Mouse (Mus musculus): Measurements from ENCODE around the gene Zfp764. TPM values are rescaled to one million over a fixed set of nuclear protein-coding genes. Genes with fewer than 3 reads are reported as not detected.

The Zfp764 gene
- total and polyA plus RNA-seq, 3 experiments, result 0.57 to 4.9 (median 2.7) TPM

- no peak for ATAC-seq (ENCODE audit: extremely low read depth, insufficient number of reproducible peaks, low FRiP score, poor library complexity, severe bottlenecking)
- TF ChIP-seq GATA1 (IDR thresholded peaks at IDR 0.05; ENCODE audit: borderline replicate concordance, low read length) (no peak), CTCF (IDR thresholded peaks at IDR 0.05; ENCODE audit: low read depth, low read length) (peak; percentile 47; the same call in 1 of the 2 replicates)
- Histone ChIP-seq H3K27me3 (ENCODE audit: insufficient read depth, low read length) (peaks cover 13% of the 10 kb centered on the region), H3K4me3 (ENCODE audit: low read depth, low read length) (no peak overlapping the region), H3K9me3 (replicated peaks) (peaks cover 16% of the 10 kb centered on the region), H3K36me3 (replicated peaks) (peaks cover 13% of the 10 kb centered on the region), H3K4me1 (ENCODE audit: insufficient read depth, low read depth, low read length) (no peaks in the 10 kb centered on the region)
- no peak for DNase-seq (ENCODE audit: low spot score)
Measured at GRCm38 (mm10) chr7:127437724-127438123, 31.1 kb upstream of the Zfp764 start.

GRCm38 (mm10) chr7:127435206-127435605, 28.6 kb upstream of the Zfp764 start:
- Histone ChIP-seq H3K27me3 (ENCODE audit: insufficient read depth, low read length) (peaks cover 19% of the 10 kb centered on the region), H3K4me1 (ENCODE audit: insufficient read depth, low read depth, low read length) (no peaks in the 10 kb centered on the region), H3K36me3 (replicated peaks) (no peaks in the 10 kb centered on the region), H3K4me3 (ENCODE audit: low read depth, low read length) (no peak overlapping the region), H3K9me3 (replicated peaks) (peaks cover 16% of the 10 kb centered on the region)
- ATAC-seq (ENCODE audit: extremely low read depth, insufficient number of reproducible peaks, low FRiP score, poor library complexity, severe bottlenecking) (no peak), DNase-seq (ENCODE audit: low spot score) (no peak)
- no peak for TF ChIP-seq CTCF (IDR thresholded peaks at IDR 0.05; ENCODE audit: low read depth, low read length)
- no peak for TF ChIP-seq POLR2AphosphoS5 (IDR thresholded peaks at IDR 0.05; ENCODE audit: insufficient replicate concordance, low read depth, low read length)
- no peak for TF ChIP-seq GATA2 (IDR thresholded peaks at IDR 0.05; ENCODE audit: borderline replicate concordance, low read depth, low read length)
- no peak for TF ChIP-seq TAL1 (conservative IDR thresholded peaks at IDR 0.05; ENCODE audit: low read depth, low read length)
- no peak for TF ChIP-seq GATA1 (IDR thresholded peaks at IDR 0.05; ENCODE audit: borderline replicate concordance, low read length)

GRCm38 (mm10) chr7:127426354-127426753, 19.7 kb upstream of the Zfp764 start:
- Histone ChIP-seq H3K9me3 (replicated peaks) (peaks cover 4% of the 10 kb centered on the region; the same call in 1 of the 2 replicates), H3K4me1 (ENCODE audit: insufficient read depth, low read depth, low read length) (peaks cover 21% of the 10 kb centered on the region), H3K36me3 (replicated peaks) (no peaks in the 10 kb centered on the region), H3K27me3 (ENCODE audit: insufficient read depth, low read length) (peaks cover 18% of the 10 kb centered on the region), H3K4me3 (ENCODE audit: low read depth, low read length) (no peak overlapping the region)
- no peak; the same call in 1 of the 2 replicates for ATAC-seq (ENCODE audit: extremely low read depth, insufficient number of reproducible peaks, low FRiP score, poor library complexity, severe bottlenecking)
- DNase-seq (ENCODE audit: low spot score), result no peak
- no peak for TF ChIP-seq TAL1 (conservative IDR thresholded peaks at IDR 0.05; ENCODE audit: low read depth, low read length)
- TF ChIP-seq CTCF (IDR thresholded peaks at IDR 0.05; ENCODE audit: low read depth, low read length), result no peak
- TF ChIP-seq GATA1 (IDR thresholded peaks at IDR 0.05; ENCODE audit: borderline replicate concordance, low read length), result no peak
- TF ChIP-seq POLR2AphosphoS5 (IDR thresholded peaks at IDR 0.05; ENCODE audit: insufficient replicate concordance, low read depth, low read length), result no peak
- no peak for TF ChIP-seq GATA2 (IDR thresholded peaks at IDR 0.05; ENCODE audit: borderline replicate concordance, low read depth, low read length)

GRCm38 (mm10) chr7:127425911-127426310, 19.3 kb upstream of the Zfp764 start:
- no peak overlapping the region for H3K4me3 ChIP-seq (ENCODE audit: low read depth, low read length)
- no peak for ATAC-seq (ENCODE audit: extremely low read depth, insufficient number of reproducible peaks, low FRiP score, poor library complexity, severe bottlenecking)
- DNase-seq (ENCODE audit: low spot score), result no peak
- peaks cover 26% of the 10 kb centered on the region for H3K4me1 ChIP-seq (ENCODE audit: insufficient read depth, low read depth, low read length)
- H3K36me3 ChIP-seq (replicated peaks), result no peaks in the 10 kb centered on the region
- no peak for TF ChIP-seq CTCF (IDR thresholded peaks at IDR 0.05; ENCODE audit: low read depth, low read length)
- TF ChIP-seq TAL1 (conservative IDR thresholded peaks at IDR 0.05; ENCODE audit: low read depth, low read length), result no peak
- TF ChIP-seq POLR2AphosphoS5 (IDR thresholded peaks at IDR 0.05; ENCODE audit: insufficient replicate concordance, low read depth, low read length), result no peak
- TF ChIP-seq GATA2 (IDR thresholded peaks at IDR 0.05; ENCODE audit: borderline replicate concordance, low read depth, low read length), result no peak
- no peak for TF ChIP-seq GATA1 (IDR thresholded peaks at IDR 0.05; ENCODE audit: borderline replicate concordance, low read length)
- H3K27me3 ChIP-seq (ENCODE audit: insufficient read depth, low read length), result peaks cover 17% of the 10 kb centered on the region
- H3K9me3 ChIP-seq (replicated peaks), result peaks cover 4% of the 10 kb centered on the region; the same call in 1 of the 2 replicates

- peaks cover 12% of the 10 kb centered on the region for H3K27me3 ChIP-seq (ENCODE audit: insufficient read depth, low read length)
- DNase-seq (ENCODE audit: low spot score) (no peak), ATAC-seq (ENCODE audit: extremely low read depth, insufficient number of reproducible peaks, low FRiP score, poor library complexity, severe bottlenecking) (no peak)
- peaks cover 4% of the 10 kb centered on the region; the same call in 1 of the 2 replicates for H3K9me3 ChIP-seq (replicated peaks)
- no peak overlapping the region for H3K4me3 ChIP-seq (ENCODE audit: low read depth, low read length)
- H3K36me3 ChIP-seq (replicated peaks), result peaks cover 3% of the 10 kb centered on the region
- peaks cover 30% of the 10 kb centered on the region for H3K4me1 ChIP-seq (ENCODE audit: insufficient read depth, low read depth, low read length)
- TF ChIP-seq POLR2AphosphoS5 (IDR thresholded peaks at IDR 0.05; ENCODE audit: insufficient replicate concordance, low read depth, low read length) (no peak), GATA2 (IDR thresholded peaks at IDR 0.05; ENCODE audit: borderline replicate concordance, low read depth, low read length) (no peak), TAL1 (conservative IDR thresholded peaks at IDR 0.05; ENCODE audit: low read depth, low read length) (no peak), CTCF (IDR thresholded peaks at IDR 0.05; ENCODE audit: low read depth, low read length) (no peak), GATA1 (IDR thresholded peaks at IDR 0.05; ENCODE audit: borderline replicate concordance, low read length) (no peak)
Measured at GRCm38 (mm10) chr7:127425291-127425690, 18.7 kb upstream of the Zfp764 start.

- peaks cover 9% of the 10 kb centered on the region for H3K27me3 ChIP-seq (ENCODE audit: insufficient read depth, low read length)
- H3K4me3 ChIP-seq (ENCODE audit: low read depth, low read length), result peak overlapping the region; percentile 86
- DNase-seq (ENCODE audit: low spot score) (no peak), ATAC-seq (ENCODE audit: extremely low read depth, insufficient number of reproducible peaks, low FRiP score, poor library complexity, severe bottlenecking) (no peak)
- TF ChIP-seq TAL1 (conservative IDR thresholded peaks at IDR 0.05; ENCODE audit: low read depth, low read length), result no peak
- no peak for TF ChIP-seq GATA2 (IDR thresholded peaks at IDR 0.05; ENCODE audit: borderline replicate concordance, low read depth, low read length)
- no peak for TF ChIP-seq POLR2AphosphoS5 (IDR thresholded peaks at IDR 0.05; ENCODE audit: insufficient replicate concordance, low read depth, low read length)
- TF ChIP-seq CTCF (IDR thresholded peaks at IDR 0.05; ENCODE audit: low read depth, low read length), result no peak
- TF ChIP-seq GATA1 (IDR thresholded peaks at IDR 0.05; ENCODE audit: borderline replicate concordance, low read length), result no peak
- peaks cover 39% of the 10 kb centered on the region for H3K4me1 ChIP-seq (ENCODE audit: insufficient read depth, low read depth, low read length)
- H3K36me3 ChIP-seq (replicated peaks), result peaks cover 31% of the 10 kb centered on the region
- H3K9me3 ChIP-seq (replicated peaks), result peaks cover 4% of the 10 kb centered on the region; the same call in 1 of the 2 replicates
Measured at GRCm38 (mm10) chr7:127422247-127422646, 15.6 kb upstream of the Zfp764 start.

Data from G1E (cell line).